Mouse (Mus musculus) midbrain, embryonic 13.5 days (tissue): ENCODE results near the gene Phldb2. TPM values are rescaled to one million over a fixed set of nuclear protein-coding genes. Genes with fewer than 3 reads are reported as not detected.

Experiments
- ATAC-seq: fragments of 200-750 bp; cut with Nextera tagmentation; 2 replicates; pipeline ENCODE4 v1.8.0; 2017; ENCODE audit warnings: mild to moderate bottlenecking, moderate TSS enrichment, moderate library complexity
- H3K27ac ChIP-seq: fragments of 300-500 bp; sonication (generic); 2 replicates; pipeline ENCODE4 v1.5.1; 2015; ENCODE audit warnings: inconsistent platforms, mild to moderate bottlenecking, moderate library complexity
- H3K27me3 ChIP-seq: fragments of 300-500 bp; sonication (generic); 2 replicates; pipeline ENCODE4 v1.6.1; 2015; ENCODE audit warnings: mild to moderate bottlenecking, inconsistent platforms
- H3K36me3 ChIP-seq: fragments of 300-500 bp; sonication (generic); 2 replicates; pipeline ENCODE4 v1.6.1; 2015; ENCODE audit warnings: mild to moderate bottlenecking, inconsistent platforms
- H3K4me1 ChIP-seq: fragments of 300-500 bp; sonication (generic); replicated peaks from 2 replicates; pipeline ENCODE4 v1.6.1; 2015; ENCODE audit warnings: inconsistent platforms
- H3K4me2 ChIP-seq: fragments of 300-500 bp; sonication (generic); replicated peaks from 2 replicates; pipeline ENCODE4 v1.6.1; 2015; ENCODE audit warnings: moderate library complexity, mild to moderate bottlenecking, inconsistent platforms
- H3K4me3 ChIP-seq: fragments of 300-500 bp; sonication (generic); replicated peaks from 2 replicates; pipeline ENCODE4 v1.5.1; 2015; ENCODE audit warnings: mild to moderate bottlenecking, inconsistent platforms
- H3K9ac ChIP-seq: fragments of 300-500 bp; sonication (generic); replicated peaks from 2 replicates; pipeline ENCODE4 v1.6.1; 2015; ENCODE audit warnings: mild to moderate bottlenecking, inconsistent platforms
- H3K9me3 ChIP-seq: fragments of 300-500 bp; sonication (generic); 2 replicates; pipeline ENCODE4 v1.6.1; 2016; ENCODE audit warnings: mild to moderate bottlenecking, inconsistent platforms
- WGBS: fragments of 180-500 bp; shearing (Covaris S2); methylation state at CpG from one replicate; pipeline ENCODE4 v1.1.7; 2015; 5-methylcytosine and 5-hydroxymethylcytosine counted together
- polyA plus RNA-seq: library from polyadenylated mRNA; unstranded; fragments of >200 nt; fragmentation: Nextera tagmentation; extraction: Ambion mirVana; gene quantifications from 2 replicates; pipeline ENCODE4 v1.2.1, GENCODE M21; 2015

The Phldb2 gene
- polyA plus RNA-seq, 1 experiment from 2014 or later, result 12.1 TPM

DNA sequence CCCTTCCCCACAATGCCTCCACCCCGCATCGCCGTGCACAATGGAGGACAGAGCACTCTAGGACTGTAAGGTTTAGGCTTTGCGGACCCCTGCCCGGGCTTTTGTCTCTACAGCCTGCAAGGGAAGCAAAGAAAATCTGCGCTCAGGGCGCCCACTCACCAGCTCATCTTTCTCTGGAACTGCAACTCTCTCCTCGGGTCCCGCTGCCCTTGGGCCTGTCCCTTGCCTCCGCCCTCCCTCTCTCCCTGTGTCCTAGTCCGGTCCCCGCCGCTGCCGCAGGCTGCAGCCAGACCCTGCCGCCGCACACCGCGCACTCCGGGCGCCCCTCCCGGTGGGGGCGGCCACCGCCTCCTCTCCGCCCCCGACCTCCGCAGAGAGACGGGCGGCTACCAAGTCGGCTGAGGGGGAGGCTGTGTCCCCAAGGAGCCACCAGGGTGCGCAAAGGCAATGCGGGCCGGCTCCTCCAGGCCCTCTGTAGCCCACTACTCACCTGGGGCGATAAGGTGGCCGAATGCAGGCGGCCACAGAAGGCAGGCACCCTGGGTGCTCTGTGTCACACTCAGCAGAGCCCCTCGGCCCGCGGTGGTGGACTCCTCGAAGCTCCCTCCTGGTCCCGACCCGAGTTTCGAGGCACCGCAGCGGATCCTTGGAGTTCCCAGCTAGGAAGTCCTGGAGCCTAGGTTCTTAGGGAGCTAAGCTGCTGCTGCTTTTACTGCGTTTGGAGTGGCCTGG, 109.2 kb downstream of the Phldb2 start:
- Histone ChIP-seq H3K4me2 (peak overlapping the region; percentile 92), H3K4me3 (peak overlapping the region; percentile 72), H3K27ac (peak overlapping the region; percentile 53; the same call in 1 of the 2 replicates), H3K9ac (peak overlapping the region; percentile 79), H3K36me3 (no peaks in the 10 kb centered on the region), H3K9me3 (no peaks in the 10 kb centered on the region), H3K27me3 (peaks cover 7% of the 10 kb centered on the region; the same call in 1 of the 2 replicates), H3K4me1 (peaks cover 35% of the 10 kb centered on the region)
- 1% methylated on average over 45 of the region's 45 CpGs for WGBS
- ATAC-seq, result peak; percentile 97

DNA sequence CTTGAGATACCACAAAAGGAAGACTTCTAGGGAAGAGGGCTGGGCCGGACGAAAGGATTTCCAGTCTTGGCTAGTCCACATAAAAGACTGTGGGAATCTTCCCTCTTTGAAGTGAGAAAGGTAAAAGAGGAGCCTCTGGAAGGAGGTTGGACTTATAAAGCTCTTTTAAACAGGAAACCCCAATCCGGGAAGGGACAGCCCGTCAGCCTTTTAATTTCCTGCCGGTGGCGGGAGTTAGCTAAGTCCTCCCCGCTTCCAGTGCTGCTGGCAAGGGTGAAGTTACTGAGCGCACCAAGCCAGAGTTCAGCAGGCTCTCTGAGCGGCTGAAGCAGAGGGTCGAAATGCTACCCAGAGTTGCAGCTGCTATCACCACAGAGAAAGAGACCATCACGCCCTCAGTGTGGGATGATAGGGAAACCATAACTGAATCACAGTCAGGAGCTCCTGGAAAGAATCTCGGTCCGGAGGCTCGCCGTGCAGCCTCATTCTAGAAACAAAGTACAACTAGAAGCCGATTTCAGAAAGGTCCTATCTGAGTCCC, 110.0 kb downstream of the Phldb2 start:
- under 1% methylated on average over 16 of the region's 16 CpGs for WGBS

DNA sequence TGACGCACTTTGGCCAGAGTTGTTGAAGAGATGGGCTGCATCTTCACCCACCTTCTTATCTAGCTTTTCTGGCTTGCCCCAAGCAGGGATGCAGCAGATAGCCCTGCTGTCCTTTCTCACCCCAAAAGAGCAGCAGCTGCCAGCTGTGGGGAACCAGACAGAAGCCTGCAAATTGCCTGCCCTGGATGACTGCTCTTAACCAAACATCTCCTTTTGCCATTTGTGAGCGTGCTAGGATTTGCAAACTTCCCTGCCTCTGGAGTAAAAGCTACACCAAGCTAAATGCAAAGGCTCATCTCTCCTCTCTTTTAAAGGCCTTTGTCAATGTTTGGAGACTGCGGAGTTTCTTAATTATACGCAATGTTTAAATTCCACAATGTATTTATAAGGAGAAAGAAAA, 111.0 kb downstream of the Phldb2 start:
- Histone ChIP-seq H3K27ac (no peak overlapping the region), H3K9ac (no peak overlapping the region), H3K36me3 (no peaks in the 10 kb centered on the region), H3K9me3 (no peaks in the 10 kb centered on the region), H3K4me1 (peaks cover 35% of the 10 kb centered on the region), H3K27me3 (peaks cover 6% of the 10 kb centered on the region; the same call in 1 of the 2 replicates), H3K4me3 (peak overlapping the region; percentile 72), H3K4me2 (peak overlapping the region; percentile 92)
- no peak for ATAC-seq
- 61% methylated on average over 4 of the region's 4 CpGs for WGBS

More for the DNA sequence above, 110.0 kb downstream of the Phldb2 start:
- H3K36me3 ChIP-seq, result no peaks in the 10 kb centered on the region
- H3K9ac ChIP-seq, result peak overlapping the region; percentile 79
- H3K4me3 ChIP-seq, result peak overlapping the region; percentile 72
- peaks cover 7% of the 10 kb centered on the region; the same call in 1 of the 2 replicates for H3K27me3 ChIP-seq
- H3K27ac ChIP-seq, result 0 out of 2 replicates have a peak overlapping the region, but pooled peaks have one; percentile 53
- no peaks in the 10 kb centered on the region for H3K9me3 ChIP-seq
- peak overlapping the region; percentile 92 for H3K4me2 ChIP-seq
- peak; percentile 22 for ATAC-seq
- H3K4me1 ChIP-seq, result peaks cover 35% of the 10 kb centered on the region

DNA sequence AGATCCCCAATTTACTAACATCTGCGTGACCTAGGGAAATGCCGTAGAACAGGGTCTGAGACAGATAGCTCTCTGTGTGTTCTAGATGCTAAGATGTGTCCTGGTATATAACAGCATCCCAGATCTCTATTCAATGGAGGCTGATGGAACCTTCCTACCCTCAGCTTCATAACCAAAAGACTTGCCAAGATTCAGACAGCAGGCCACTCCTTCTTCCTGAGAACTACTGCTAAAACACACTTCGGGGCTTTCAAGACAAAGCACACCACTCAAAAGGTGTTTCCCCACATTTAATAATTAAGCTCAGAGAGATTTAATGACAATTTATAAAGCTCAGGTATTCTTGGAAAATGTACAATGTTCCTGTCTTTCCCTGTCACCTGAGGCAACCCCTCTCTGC, 111.6 kb downstream of the Phldb2 start:
- Histone ChIP-seq H3K27ac (no peak overlapping the region), H3K9ac (no peak overlapping the region), H3K36me3 (no peaks in the 10 kb centered on the region), H3K4me1 (peaks cover 35% of the 10 kb centered on the region), H3K9me3 (no peaks in the 10 kb centered on the region), H3K27me3 (peaks cover 4% of the 10 kb centered on the region; the same call in 1 of the 2 replicates), H3K4me3 (no peak overlapping the region), H3K4me2 (peak overlapping the region; percentile 92)
- WGBS, result 86% methylated on average over 3 of the region's 3 CpGs
- ATAC-seq, result no peak

DNA sequence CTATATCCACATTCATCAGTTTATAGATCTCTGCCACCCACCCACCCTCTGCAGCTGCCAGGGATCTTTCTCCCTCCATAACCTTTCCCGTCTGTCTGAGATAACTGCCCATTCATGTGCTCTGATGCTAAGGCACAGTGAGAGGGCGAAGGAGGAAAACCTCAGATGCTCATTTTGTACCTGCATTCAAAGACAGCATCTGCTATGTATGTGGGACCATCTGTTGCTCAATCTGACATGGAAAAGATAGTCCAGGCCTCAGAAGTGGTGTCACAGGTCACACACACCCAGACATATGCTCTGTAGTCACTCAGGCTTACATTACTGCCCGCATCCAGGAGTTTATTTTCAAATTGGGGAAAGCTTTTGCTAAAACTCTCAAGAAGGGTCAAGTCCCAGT, 112.4 kb downstream of the Phldb2 start:
- Histone ChIP-seq H3K27me3 (peaks cover 3% of the 10 kb centered on the region; the same call in 1 of the 2 replicates), H3K36me3 (no peaks in the 10 kb centered on the region), H3K27ac (no peak overlapping the region), H3K9me3 (no peaks in the 10 kb centered on the region), H3K9ac (no peak overlapping the region), H3K4me2 (no peak overlapping the region), H3K4me1 (peaks cover 35% of the 10 kb centered on the region), H3K4me3 (no peak overlapping the region)
- 55% methylated on average over 3 of the region's 3 CpGs for WGBS
- no peak for ATAC-seq

DNA sequence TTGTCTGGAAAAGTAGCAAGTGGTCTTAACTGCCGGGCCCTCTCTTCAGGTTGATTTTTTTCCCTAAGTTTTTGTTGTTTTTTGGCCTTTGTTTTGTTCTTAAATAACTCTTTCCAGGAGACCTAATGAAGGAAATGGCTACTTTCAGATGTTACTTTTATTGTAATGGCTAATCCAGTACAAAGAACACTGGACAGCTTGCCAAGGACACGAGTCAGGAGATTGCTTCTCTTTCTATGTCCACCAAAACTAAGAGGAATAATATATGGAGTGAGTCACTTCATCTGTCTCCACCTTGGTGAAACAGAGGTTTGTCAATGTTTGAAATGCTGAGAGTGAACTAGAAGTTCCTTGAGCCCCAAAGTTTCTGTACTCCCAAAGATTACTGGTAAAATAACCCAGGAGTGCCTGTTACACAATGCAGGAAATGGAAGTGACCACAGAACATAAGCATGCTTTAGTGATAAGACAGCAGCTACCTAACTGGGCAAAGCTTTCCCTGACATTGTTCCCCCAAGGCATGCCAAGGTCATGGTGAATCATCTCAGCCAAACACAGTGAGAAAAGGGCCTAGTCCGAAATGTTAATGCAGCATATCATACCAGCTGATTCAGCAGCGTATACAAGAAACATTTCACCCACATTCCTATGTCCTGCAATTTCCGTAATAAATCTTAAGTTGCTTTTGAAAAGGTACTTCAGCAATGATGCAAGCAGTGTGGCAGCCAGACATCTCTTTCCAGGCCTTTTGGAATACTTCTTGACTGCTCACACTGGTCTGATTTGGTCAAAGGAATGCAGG, 115.7 kb downstream of the Phldb2 start:
- H3K36me3 ChIP-seq, result no peaks in the 10 kb centered on the region
- H3K4me1 ChIP-seq, result peaks cover 18% of the 10 kb centered on the region
- no peak overlapping the region for H3K27ac ChIP-seq
- no peaks in the 10 kb centered on the region for H3K9me3 ChIP-seq
- no peak overlapping the region for H3K4me2 ChIP-seq
- H3K9ac ChIP-seq, result no peak overlapping the region
- no peaks in the 10 kb centered on the region for H3K27me3 ChIP-seq
- WGBS, result 83% methylated on average over 5 of the region's 5 CpGs
- H3K4me3 ChIP-seq, result no peak overlapping the region
- ATAC-seq, result no peak

DNA sequence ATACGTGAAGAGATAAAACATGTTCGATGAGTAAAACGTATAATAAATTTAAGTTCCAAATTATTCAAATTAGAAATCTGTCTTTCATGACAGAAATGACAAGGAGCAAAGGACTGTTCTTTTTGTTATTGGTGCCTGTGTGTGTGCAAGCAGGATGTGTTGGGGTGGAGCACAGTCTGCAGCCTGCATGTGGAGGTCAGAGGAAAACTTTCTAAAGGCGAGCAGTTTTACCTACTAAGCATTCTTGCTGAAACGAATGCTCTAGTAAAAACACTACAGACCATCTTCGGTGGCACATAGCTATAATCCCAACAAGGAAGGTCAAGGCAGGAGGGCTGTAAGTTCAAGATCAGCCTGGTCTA, 120.7 kb downstream of the Phldb2 start:
- H3K9me3 ChIP-seq, result no peaks in the 10 kb centered on the region
- no peak overlapping the region for H3K4me2 ChIP-seq
- WGBS, result 91% methylated on average over 6 of the region's 6 CpGs
- no peak for ATAC-seq
- no peaks in the 10 kb centered on the region for H3K36me3 ChIP-seq
- H3K9ac ChIP-seq, result no peak overlapping the region
- no peak overlapping the region for H3K4me3 ChIP-seq
- no peak overlapping the region for H3K27ac ChIP-seq
- peaks cover 10% of the 10 kb centered on the region for H3K4me1 ChIP-seq
- no peaks in the 10 kb centered on the region for H3K27me3 ChIP-seq

DNA sequence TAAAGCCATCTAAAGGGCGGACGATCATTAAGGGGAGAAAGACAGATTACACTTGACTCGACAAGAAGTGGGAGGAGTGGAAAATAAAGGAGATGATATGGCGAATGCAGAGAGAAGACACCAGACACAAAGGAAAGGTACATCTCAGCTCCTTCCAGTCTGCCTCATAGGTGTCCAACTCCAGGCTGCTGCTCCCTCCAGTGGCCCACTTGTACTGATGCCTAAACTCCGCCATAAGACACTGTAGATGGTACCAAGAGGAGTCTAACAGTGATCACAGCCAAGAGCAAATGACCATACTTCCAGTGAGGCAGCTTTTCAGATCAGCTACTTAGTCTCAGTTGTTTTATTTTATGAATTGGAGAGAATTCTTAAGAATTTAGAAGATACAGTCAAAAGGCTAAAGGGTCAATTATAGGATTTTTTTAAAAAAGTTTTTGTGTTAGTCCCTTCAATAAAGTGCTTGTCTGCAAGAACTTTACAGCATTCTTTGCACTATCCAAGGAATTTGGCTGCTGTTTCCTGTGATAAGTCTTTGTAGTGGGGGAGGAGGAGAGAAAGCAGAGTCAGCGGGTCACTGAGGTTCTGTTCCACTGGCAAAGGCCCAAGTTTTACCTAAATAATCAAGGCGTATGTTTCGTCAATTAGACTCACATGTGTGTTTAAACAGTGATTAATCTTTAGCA, 121.2 kb downstream of the Phldb2 start:
- H3K36me3 ChIP-seq, result no peaks in the 10 kb centered on the region
- peaks cover 10% of the 10 kb centered on the region for H3K4me1 ChIP-seq
- H3K9me3 ChIP-seq, result no peaks in the 10 kb centered on the region
- no peak overlapping the region for H3K9ac ChIP-seq
- H3K4me3 ChIP-seq, result no peak overlapping the region
- H3K27ac ChIP-seq, result no peak overlapping the region
- 0 out of 2 replicates have a peak, but pooled peaks have one; percentile 40 for ATAC-seq
- 75% methylated on average over 8 of the region's 8 CpGs for WGBS
- no peaks in the 10 kb centered on the region for H3K27me3 ChIP-seq
- H3K4me2 ChIP-seq, result no peak overlapping the region

DNA sequence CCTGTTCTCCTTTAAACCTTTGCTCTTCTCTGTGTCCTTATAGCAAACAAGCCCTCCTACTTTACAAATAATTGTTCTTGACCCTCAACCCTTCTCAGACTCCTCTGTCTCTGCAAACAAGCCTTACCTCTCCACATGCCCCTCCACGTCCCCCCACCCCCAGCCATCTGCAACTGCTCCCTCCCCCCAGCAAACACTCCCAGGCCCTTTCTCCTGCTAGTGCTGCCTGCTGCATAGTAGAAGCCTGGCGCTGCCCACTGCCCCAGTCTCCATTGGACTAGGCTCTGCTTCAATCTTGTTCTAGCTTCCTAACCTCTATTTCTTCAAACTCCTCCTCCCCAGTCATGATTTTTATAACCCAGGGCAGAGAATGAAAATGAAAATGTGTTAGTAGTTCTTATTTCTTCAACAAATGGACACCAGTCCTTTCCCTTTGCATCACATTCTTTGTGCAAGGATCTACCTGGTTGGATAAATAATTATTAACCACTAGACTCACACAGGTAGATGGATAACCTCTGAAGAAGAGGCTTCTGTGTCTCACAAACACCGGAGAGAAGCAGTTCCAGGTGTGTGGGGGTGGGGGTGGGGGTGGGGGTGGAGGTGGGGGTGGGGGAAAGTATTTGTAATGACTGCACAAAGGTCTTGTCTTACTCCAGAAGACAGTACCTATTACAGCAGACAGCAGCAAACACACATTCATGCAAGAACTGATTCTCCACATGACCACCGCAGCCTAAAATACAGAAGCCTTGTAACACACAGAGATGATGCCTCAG, 122.1 kb downstream of the Phldb2 start:
- 47% methylated on average over 4 of the region's 4 CpGs for WGBS
- Histone ChIP-seq H3K9ac (no peak overlapping the region), H3K27me3 (no peaks in the 10 kb centered on the region)

DNA sequence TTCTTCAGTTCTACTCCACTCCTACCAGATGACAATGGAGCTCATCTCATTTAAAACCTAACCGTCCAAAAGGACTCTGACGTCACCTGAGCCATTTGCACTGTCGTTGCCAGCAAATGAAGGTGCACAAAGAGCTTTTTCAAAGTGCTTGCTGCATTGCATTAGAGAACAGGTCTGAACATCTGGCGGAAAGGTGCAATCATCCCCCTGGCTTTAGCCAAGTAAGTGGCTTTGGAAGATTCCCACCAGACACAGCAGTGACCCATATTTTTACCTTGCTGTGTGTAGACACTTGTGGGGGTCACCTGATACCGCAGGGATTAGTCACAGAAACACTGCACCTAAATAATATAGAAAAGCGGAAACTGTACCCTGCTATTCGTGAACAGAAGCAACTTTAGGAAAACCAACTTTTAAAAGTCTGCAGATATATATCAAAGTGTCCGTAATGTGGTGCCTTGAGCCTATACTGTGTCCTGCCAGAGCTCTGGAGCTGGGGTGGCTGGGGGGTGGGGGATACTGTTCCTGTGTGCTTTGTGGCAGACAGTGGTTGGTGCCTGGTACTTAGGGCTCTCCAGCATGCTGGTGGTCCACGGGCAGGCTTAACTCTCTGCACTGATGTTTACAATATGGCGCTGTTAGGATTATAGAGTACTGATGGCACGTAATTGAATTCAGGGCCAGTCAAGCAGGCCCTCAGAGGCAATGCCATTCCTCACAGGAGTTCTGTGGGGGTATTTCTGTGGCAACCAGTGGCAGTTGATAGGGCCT, 123.1 kb downstream of the Phldb2 start:
- no peak overlapping the region for H3K9ac ChIP-seq
- H3K4me3 ChIP-seq, result no peak overlapping the region
- peaks cover 10% of the 10 kb centered on the region for H3K4me1 ChIP-seq
- H3K36me3 ChIP-seq, result peaks cover 5% of the 10 kb centered on the region
- peak; percentile 50; the same call in 1 of the 2 replicates for ATAC-seq
- no peaks in the 10 kb centered on the region for H3K27me3 ChIP-seq
- no peaks in the 10 kb centered on the region for H3K9me3 ChIP-seq
- H3K27ac ChIP-seq, result no peak overlapping the region
- H3K4me2 ChIP-seq, result no peak overlapping the region
- WGBS, result 67% methylated on average over 11 of the region's 11 CpGs

More for the DNA sequence above, 122.1 kb downstream of the Phldb2 start:
- Histone ChIP-seq H3K36me3 (no peaks in the 10 kb centered on the region), H3K4me1 (peaks cover 10% of the 10 kb centered on the region), H3K4me2 (no peak overlapping the region), H3K27ac (no peak overlapping the region), H3K9me3 (no peaks in the 10 kb centered on the region), H3K4me3 (no peak overlapping the region)
- no peak for ATAC-seq
